Mouse (Mus musculus) layer of hippocampus, postnatal 25 days (tissue): ENCODE data around the gene Foxs1. TPM values are rescaled to one million over a fixed set of nuclear protein-coding genes. Genes with fewer than 3 reads are reported as not detected.
A peak's percentile ranks its signal among the peaks of the same experiment; 100 is the strongest.

Source experiments
- DNase-seq, 2 experiments: peaks; one replicate each; pipeline ENCODE4 v3.0.0; 2022; ENCODE audit warnings: mixed read lengths in 2 of 2, low spot score in 1 of 2; ENCODE audit errors: extremely low spot score in 1 of 2
- total RNA-seq, 2 experiments: library from RNA; stranded (reverse); gene quantifications; 2 replicates each; pipeline ENCODE4 v1.2.3; 2021

Gene Foxs1
- total RNA-seq, result 1 to 10 TPM in 1 of 2 experiments, under 1 TPM in 1; 0.56 to 1.0 TPM

- DNase-seq, result no peak
Measured at GRCm38 (mm10) chr2:152933048-152933447, at the start of gene Foxs1. Foxs1 (minus strand) TSS chr2:152933208.

DNA sequence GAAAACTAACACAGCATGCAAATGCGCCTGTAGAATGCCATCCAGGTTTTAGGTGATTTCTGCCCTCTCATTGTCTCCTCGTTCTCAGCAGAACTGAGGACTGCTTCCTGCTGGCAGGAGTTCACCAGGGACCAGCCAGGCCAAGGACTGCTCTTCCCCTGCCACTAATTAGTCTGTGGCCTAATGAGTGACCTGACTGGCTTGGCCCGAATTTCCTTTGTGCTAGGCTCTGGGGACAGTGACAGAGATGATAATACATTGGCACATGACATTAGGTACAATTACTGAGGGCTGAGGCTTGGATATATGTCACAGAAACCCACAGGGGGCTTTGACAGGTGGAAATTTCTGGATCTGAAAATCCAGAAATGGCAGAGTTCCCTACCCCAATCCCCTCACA, 44.0 kb upstream of the Foxs1 start:
- no peak for DNase-seq

- no peak for DNase-seq
Measured at GRCm38 (mm10) chr2:152965555-152965954, 32.5 kb upstream of the Foxs1 start.

DNA sequence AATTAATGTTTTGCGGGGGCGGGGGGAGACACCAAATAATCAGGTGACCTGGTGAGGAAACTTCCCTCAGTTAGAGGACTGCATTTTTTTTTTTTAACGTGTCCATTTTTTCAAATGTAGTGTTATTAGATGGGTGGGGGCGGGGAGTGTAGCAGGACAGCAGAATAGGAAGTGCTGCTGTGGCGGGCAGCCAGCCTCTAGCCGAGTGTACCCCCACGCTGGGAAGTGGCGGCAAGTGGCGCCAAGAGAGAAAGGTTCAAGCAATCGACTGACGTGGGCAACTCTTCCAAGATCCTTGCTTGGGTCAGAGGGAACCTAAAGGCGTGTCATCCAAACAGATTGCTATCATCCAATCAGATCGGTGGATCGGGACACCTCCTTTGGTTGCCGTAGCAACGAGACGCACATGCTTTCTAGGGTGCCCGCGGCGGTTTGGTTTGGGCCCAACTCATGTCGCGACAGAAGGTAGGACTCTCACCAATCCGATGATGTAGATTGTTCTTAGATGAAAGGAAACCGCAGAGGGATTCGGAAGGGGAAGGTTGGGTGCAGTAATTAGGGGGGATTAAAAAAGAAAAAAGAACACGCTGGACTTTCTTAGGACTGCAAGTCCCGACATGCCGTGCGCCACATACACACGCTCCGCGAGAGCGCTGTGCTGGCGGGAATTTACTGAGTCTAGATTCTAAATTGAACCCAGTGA, 29.2 kb upstream of the Foxs1 start, which contains the start of gene Ttll9:
Gene Ttll9 (plus strand): TSS at position 395 of the 703 bp plus-strand sequence.
- DNase-seq, result peak; percentile 61 to 66

DNA sequence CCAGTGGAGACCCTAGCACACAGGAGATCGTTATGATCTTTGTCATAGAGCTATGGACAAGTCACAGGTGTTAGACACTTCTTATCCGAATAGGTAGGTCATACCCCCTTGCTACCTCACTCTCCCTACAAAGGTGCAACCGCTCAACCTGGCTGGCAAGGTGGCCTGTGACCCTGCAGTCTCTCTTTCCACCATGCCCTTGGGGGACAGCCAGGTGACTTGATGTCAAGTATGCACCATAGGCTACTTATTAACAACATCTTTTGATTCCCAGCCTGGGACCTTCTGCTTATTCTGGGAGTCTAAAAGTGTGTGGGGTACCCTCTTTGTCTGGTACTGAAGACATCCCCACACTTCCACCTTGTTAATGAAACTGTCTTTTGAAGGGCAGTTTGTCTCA, 25.1 kb upstream of the Foxs1 start:
- no peak for DNase-seq

DNA sequence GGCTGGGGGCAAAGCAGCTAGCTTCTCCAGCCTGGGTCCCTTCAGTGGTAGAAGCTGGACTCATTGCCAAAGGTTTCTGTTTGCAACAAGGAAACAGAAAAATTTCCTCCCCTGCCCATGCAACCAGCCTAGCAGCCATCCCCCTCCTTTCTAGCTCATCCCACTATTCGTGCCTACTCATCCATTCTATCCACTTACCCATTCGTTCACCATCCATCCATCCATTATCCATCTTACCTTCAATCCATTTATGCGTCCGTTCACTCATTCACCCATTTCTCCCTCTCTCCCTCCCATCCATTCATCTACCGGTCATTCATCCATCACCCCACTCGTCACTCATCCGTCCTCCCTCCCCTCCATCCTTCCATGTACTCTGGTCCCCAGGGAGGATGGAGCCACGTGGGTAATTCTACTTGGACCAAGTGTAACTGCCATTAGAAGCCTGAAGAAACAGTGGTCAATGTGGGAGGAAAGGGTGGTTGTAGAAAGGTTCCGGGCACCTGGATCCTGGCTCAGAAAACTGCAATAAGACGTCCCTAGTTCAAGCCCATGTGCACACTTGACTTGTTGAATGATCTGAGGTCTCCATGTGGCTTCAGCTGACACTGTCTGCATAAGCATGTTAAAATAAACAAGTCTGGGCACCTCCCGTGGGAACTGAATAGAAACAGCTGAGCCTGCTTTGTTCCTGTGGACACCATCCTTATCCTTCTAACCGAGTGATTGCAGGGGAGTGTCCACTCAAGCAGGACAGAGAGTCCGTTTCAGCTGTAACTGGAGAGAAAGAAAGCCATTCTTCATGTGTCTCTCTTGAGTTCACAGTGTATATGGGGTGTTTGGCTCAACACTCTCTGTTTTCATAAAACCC, 19.1 kb upstream of the Foxs1 start:
- no peak for DNase-seq

GRCm38 (mm10) chr2:152951065-152951849, 18.2 kb upstream of the Foxs1 start, which contains the start of gene Dusp15:
Dusp15 (minus strand) TSS chr2:152951698.
- DNase-seq, result peak; percentile 55 to 59

GRCm38 (mm10) chr2:152950358-152951064, 17.5 kb upstream of the Foxs1 start:
- no peak for DNase-seq

DNA sequence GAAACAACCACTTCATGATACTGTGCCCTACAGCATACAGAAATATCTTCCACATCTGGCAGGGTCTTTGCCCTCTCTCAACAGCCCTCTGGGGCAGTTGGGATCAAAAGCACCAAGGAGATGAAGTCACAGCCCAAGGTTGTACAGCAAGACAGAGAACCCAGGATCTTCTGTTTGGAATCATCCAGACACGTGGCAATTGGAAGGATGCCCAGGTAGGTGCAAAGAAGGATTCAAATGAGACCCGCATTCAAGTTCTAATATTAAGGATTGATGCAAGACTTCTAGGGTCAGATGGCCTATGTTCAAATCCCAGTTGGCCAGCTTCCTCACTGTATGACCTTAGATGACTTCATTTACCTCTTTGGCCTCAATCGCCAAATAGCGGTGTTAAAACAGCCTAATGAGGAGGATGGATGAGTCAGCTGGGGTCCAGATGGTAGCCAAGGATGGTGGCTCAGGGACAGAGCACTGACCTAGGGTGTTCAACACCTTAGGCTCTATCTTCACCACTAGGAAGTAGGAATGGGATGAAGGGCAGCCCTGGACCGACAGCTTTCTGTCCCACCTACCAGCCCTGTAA, 15.5 kb upstream of the Foxs1 start:
- no peak for DNase-seq

DNA sequence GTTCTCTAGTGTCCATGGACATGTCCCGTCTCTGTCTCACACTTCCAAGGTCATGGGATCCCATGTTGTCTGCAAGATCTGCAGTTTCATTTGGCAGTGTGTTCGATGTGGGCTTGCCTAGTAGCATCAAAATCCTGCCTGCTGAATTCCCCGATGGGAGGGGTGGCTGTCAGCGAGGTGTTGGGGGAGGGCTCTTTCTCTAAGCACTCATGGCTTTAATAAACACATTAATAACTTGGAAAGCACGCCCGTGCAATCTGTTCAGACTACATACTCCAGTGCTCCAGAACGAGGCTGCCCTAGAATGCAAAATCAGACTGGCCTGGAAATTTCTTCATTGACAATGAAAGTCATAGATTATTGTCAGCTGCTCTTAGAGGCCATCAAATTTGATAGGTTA, 14.1 kb upstream of the Foxs1 start:
- no peak for DNase-seq

- DNase-seq, result no peak
Measured at GRCm38 (mm10) chr2:152944013-152944412, 11.0 kb upstream of the Foxs1 start.

DNA sequence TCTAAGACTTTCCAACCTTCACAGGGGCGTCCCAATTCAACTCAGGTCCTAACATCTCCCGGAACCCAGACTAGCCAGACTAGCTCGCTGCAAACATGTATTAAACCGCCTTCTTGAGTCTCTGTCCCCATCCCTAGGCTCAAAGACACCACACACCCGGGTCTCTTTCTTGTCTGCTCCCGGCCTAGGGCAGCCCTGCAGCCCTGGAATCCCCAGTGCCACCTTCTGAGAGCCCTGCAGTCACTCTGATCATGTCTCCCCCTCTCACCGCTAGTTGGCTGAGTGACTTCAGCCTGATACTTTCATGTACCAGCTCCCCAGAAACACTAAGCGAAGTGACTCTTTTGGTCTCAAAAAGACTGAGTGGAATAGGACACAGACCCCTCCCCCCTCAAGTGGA, 10.6 kb upstream of the Foxs1 start:
- DNase-seq, result no peak

GRCm38 (mm10) chr2:152942898-152943515, 10.0 kb upstream of the Foxs1 start:
- DNase-seq, result no peak

- DNase-seq, result no peak
Measured at GRCm38 (mm10) chr2:152941776-152942175, 8.8 kb upstream of the Foxs1 start.

GRCm38 (mm10) chr2:152941106-152941505, 8.1 kb upstream of the Foxs1 start:
- no peak for DNase-seq

GRCm38 (mm10) chr2:152939846-152940245, 6.8 kb upstream of the Foxs1 start:
- peak in 1 of 2 experiments; percentile 76 for DNase-seq

- peak in 1 of 2 experiments; percentile 58 for DNase-seq
Measured at GRCm38 (mm10) chr2:152933614-152934013, 606 bp upstream of the Foxs1 start.

DNA sequence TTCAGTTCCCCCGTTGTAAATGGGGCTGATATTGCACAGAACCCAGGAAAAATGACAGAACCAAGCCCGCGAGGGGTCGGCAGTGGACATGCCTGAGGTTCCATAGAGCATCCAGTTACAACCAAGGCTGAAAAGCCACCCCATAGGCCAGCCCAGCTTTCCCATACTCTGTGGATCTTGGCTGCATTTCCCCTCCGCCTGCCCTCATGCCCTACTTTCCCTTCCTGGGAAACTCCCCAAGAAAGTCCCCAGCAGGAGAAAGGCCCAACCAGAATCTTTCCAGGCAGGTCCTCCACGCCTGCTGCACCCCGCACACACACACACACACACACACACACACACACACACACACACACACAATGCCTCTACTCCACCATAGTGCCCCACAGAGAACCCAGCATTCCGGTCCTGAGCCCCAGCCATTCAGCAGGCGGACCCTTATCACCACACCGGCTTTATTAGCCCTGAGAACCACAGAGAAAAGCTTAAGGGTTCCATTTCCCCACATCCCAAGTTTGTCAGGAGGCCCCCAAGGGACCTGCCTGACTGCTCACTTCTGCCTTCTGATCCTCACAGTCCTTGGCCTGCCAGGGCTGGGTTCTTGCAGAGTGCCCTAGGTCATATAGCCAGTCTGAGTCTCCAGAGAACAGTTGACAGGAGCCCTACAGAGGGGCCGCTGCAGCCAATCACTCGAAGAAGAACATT, 1.4 kb downstream of the Foxs1 start:
- DNase-seq, result no peak

- no peak for DNase-seq
Measured at GRCm38 (mm10) chr2:152930276-152930675, 2.7 kb downstream of the Foxs1 start.
